Mouse (Mus musculus): ENCODE data around the gene Tex45. TPM values are rescaled to one million over a fixed set of nuclear protein-coding genes. Genes with fewer than 3 reads are reported as not detected.

Tex45 gene
- polyA plus RNA-seq, 1 experiment from 2014 or later = not detected

DNA sequence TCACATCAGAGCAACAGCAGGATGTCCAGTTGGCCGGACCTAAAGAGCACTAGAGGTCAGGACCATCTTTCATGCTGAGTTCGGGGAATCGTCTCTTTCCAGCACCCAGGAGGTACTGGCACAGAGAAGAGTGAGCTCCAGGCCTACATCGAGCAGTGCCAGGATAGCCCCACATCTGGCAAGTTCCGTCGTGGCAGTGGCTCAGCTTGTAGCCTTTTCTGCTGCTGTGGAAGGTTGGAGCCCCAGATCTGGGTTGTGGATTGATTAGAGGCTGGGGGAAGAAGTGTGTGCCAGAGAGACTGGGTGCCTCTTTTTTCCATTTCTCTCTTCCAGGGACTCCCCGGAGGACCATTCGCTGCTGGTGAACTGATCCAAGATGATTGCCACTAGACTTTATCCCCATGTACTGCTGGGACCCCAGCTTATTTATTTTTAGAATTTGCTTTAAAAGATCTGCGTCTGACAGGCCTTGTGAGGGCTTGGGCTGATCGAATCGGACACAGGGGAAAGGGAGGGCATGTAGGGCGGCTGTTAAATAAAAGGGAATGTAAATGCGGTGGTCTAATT is 44.1 kb downstream of the Tex45 start:
- Histone ChIP-seq H3K27me3 (ENCODE audit: insufficient read depth, low read length) (no peaks in the 10 kb centered on the region), H3K36me3 (ENCODE audit: insufficient read depth) (peaks cover 30% of the 10 kb centered on the region), H3K4me3 (ENCODE audit: low read depth, low read length) (peak overlapping the region; percentile 62), H3K27ac (ENCODE audit: low read depth) (no peak overlapping the region), H3K9ac (no peak overlapping the region; the same call in 1 of the 2 replicates), H3K9me3 (ENCODE audit: low read depth, low read length) (no peaks in the 10 kb centered on the region), H3K4me2 (peak overlapping the region; percentile 91), H3K4me1 (ENCODE audit: insufficient read depth) (no peaks in the 10 kb centered on the region)
- ATAC-seq (ENCODE audit: insufficient read depth) (no peak), DNase-seq (no peak)
- no peak for TF ChIP-seq CTCF (IDR thresholded peaks at IDR 0.05; ENCODE audit: low read depth)
- WGBS = 35% methylated on average over 13 of the region's 13 CpGs

DNA sequence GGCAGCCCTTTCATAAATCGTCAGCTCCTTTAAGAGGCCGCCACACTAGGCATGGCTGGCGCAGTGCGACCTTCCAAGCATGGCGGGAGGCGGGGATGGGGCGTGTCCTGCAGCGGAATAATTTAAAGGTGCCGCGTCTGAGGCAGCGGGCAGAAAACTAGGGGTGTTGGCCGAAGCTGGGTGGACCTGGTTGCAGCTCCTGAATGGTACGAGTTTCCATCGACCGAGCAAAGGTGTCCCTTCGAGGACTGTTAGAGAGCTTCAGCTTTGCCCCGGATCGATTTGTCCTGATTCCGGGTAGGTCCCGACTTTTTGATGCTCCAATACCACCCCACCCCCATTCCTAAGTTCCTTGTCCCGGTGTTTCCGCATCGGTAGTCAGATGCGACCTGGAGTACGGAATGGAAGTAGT is 44.6 kb downstream of the Tex45 start, which contains the start of gene Pnpla6:
Gene Pnpla6, plus strand, starts transcription at position 125 of the 412 bp plus-strand sequence.
- under 1% methylated on average over 25 of the region's 25 CpGs for WGBS
- H3K9me3 ChIP-seq (ENCODE audit: low read depth, low read length) = no peaks in the 10 kb centered on the region
- H3K27me3 ChIP-seq (ENCODE audit: insufficient read depth, low read length) = no peaks in the 10 kb centered on the region
- H3K9ac ChIP-seq = peak within 1 kb of the TSS; percentile 61
- peaks cover 29% of the 10 kb centered on the region for H3K36me3 ChIP-seq (ENCODE audit: insufficient read depth)
- peak within 1 kb of the TSS; percentile 47 for H3K27ac ChIP-seq (ENCODE audit: low read depth)
- H3K4me2 ChIP-seq = peak within 1 kb of the TSS; percentile 91
- ATAC-seq (ENCODE audit: insufficient read depth) = peak; percentile 71
- peak; percentile 92 for DNase-seq
- TF ChIP-seq CTCF (IDR thresholded peaks at IDR 0.05; ENCODE audit: low read depth) = no peak
- no peaks in the 10 kb centered on the region for H3K4me1 ChIP-seq (ENCODE audit: insufficient read depth)
- peak within 1 kb of the TSS; percentile 62 for H3K4me3 ChIP-seq (ENCODE audit: low read depth, low read length)

DNA sequence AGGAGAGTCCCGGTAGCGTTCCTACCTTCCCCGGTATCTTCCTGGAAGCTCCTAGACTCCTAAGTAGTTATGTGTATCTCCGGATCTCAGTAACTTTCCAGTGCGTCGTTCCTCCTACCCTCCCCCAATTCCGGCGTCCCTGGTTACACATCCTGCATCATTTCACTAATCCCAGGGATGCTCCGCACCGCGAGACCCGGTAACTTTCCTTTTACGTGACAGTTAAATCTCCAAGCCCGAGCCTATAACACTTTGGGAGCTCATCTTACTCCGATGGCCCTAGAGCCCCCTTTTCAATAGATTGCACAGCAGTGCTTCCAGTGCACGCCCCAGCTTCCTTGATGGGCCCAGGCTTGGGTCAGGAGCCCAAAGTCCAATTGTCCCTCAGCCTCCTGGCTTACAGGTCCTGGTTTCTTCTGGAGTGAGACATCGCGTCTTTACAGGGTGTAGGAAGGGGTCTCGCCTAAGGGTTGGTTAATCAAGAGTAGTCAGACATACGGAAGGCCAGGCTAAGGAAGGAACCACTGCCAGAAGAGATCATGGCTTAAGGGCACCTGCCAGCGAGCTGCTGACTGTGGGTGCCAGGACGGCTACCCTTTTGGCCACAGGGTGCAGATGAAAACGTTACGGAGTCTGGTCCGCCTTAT is 45.2 kb downstream of the Tex45 start:
- H3K4me2 ChIP-seq = peak overlapping the region; percentile 91
- DNase-seq (peak; percentile 62), ATAC-seq (ENCODE audit: insufficient read depth) (peak; percentile 35)
- H3K27me3 ChIP-seq (ENCODE audit: insufficient read depth, low read length) = no peaks in the 10 kb centered on the region
- H3K4me3 ChIP-seq (ENCODE audit: low read depth, low read length) = peak overlapping the region; percentile 62
- H3K9ac ChIP-seq = peak overlapping the region; percentile 61
- WGBS = under 1% methylated on average over 25 of the region's 25 CpGs
- H3K4me1 ChIP-seq (ENCODE audit: insufficient read depth) = no peaks in the 10 kb centered on the region
- no peak for TF ChIP-seq CTCF (IDR thresholded peaks at IDR 0.05; ENCODE audit: low read depth)
- peak overlapping the region; percentile 47 for H3K27ac ChIP-seq (ENCODE audit: low read depth)
- H3K9me3 ChIP-seq (ENCODE audit: low read depth, low read length) = no peaks in the 10 kb centered on the region
- H3K36me3 ChIP-seq (ENCODE audit: insufficient read depth) = peaks cover 22% of the 10 kb centered on the region

DNA sequence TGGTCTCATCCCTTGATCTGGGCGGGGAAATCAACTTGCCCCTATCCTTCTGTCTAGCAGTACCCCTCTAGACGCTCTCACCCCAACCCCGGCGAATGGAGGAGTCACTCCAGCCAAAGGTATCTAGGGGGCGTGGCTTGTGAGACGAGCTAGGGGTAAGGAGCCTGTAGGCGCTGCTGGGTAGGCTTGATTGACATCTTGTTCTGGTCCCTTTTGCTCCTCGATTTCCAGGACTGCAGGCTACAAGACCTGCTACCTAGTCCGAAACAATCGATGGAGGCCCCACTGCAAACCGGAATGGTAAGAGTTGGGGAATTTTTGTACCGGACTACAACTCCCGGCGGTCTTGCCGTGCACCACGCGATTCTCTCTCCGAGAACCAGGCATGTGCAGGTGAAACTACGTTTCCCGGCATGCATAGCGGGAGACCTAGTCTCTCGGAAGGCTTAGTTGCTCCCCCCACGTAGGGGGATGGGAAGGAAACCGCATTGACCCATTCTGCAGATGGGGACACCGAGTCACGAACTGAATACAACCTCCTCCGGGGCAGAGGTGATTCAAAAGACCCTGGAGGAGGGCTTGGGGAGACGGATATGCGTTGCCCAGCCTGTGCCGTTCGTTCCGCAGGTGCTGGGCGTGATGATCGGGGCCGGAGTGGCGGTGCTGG is 45.9 kb downstream of the Tex45 start:
- under 1% methylated on average over 36 of the region's 36 CpGs for WGBS
- DNase-seq (peak; percentile 96), ATAC-seq (ENCODE audit: insufficient read depth) (peak; percentile 88)
- Histone ChIP-seq H3K4me1 (ENCODE audit: insufficient read depth) (no peaks in the 10 kb centered on the region), H3K36me3 (ENCODE audit: insufficient read depth) (peaks cover 20% of the 10 kb centered on the region), H3K27me3 (ENCODE audit: insufficient read depth, low read length) (no peaks in the 10 kb centered on the region), H3K4me3 (ENCODE audit: low read depth, low read length) (peak overlapping the region; percentile 62), H3K27ac (ENCODE audit: low read depth) (peak overlapping the region; percentile 47), H3K9me3 (ENCODE audit: low read depth, low read length) (no peaks in the 10 kb centered on the region), H3K9ac (peak overlapping the region; percentile 61), H3K4me2 (peak overlapping the region; percentile 91)
- no peak for TF ChIP-seq CTCF (IDR thresholded peaks at IDR 0.05; ENCODE audit: low read depth)

DNA sequence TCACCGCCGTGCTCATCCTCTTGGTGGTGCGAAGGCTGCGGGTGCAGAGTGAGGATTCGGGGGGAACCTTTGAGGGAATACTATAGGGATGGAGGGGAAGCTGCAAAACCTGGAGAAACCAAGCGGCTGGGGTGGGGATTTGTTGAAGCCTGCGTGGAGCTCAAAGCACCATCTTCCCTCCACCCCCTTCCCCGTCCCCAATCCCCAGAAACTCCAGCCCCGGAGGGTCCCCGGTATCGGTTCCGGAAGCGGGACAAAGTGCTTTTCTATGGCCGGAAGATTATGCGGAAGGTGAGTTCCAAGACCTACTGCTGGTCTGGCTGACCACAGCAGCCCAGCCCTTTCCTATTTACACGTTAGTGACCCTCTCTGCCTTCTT is 46.4 kb downstream of the Tex45 start:
- Histone ChIP-seq H3K4me2 (peak overlapping the region; percentile 91), H3K27me3 (ENCODE audit: insufficient read depth, low read length) (no peaks in the 10 kb centered on the region), H3K4me1 (ENCODE audit: insufficient read depth) (no peaks in the 10 kb centered on the region), H3K27ac (ENCODE audit: low read depth) (peak overlapping the region; percentile 27; the same call in 1 of the 2 replicates), H3K36me3 (ENCODE audit: insufficient read depth) (peaks cover 23% of the 10 kb centered on the region), H3K9me3 (ENCODE audit: low read depth, low read length) (no peaks in the 10 kb centered on the region), H3K4me3 (ENCODE audit: low read depth, low read length) (peak overlapping the region; percentile 62), H3K9ac (peak overlapping the region; percentile 61)
- DNase-seq (peak; percentile 42), ATAC-seq (ENCODE audit: insufficient read depth) (no peak; the same call in 1 of the 2 replicates)
- 11% methylated on average over 16 of the region's 16 CpGs for WGBS
- TF ChIP-seq CTCF (IDR thresholded peaks at IDR 0.05; ENCODE audit: low read depth) = no peak

DNA sequence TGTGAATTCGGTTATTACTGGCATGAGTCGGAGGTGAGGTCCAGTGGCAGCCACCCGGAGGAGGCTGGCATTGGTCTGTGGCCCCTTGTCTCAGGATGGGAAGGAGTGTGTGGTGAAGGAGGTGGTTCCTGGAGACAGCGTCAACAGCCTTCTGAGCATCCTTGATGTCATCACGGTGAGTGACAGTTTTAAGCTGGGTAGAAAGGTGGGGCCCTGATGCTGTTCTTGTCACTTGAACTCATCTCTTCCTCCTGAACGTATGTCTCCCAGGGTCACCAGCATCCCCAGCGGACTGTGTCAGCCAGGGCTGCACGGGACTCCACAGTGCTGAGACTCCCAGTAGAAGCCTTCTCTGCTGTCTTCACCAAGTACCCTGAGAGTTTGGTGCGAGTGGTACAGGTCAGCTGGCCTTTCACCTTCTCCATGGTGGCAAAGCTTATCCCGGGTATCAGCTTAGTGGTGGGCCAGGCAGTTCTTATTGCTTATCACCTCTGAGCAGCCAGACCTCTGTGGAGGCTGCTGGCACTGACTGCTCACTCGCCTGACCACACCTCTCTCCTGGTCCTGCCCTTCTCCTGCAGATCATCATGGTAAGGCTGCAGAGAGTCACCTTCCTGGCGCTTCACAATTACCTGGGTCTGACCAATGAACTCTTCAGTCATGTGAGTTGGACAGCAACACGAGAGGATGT is 51.5 kb downstream of the Tex45 start:
- H3K4me3 ChIP-seq (ENCODE audit: low read depth, low read length) = no peak overlapping the region
- ATAC-seq (ENCODE audit: insufficient read depth) = no peak
- no peaks in the 10 kb centered on the region for H3K27me3 ChIP-seq (ENCODE audit: insufficient read depth, low read length)
- no peak for TF ChIP-seq CTCF (IDR thresholded peaks at IDR 0.05; ENCODE audit: low read depth)
- no peak for DNase-seq
- H3K9ac ChIP-seq = no peak overlapping the region
- H3K4me2 ChIP-seq = no peak overlapping the region
- H3K27ac ChIP-seq (ENCODE audit: low read depth) = no peak overlapping the region
- 86% methylated on average over 13 of the region's 13 CpGs for WGBS
- no peaks in the 10 kb centered on the region for H3K9me3 ChIP-seq (ENCODE audit: low read depth, low read length)
- no peaks in the 10 kb centered on the region for H3K4me1 ChIP-seq (ENCODE audit: insufficient read depth)
- peaks cover 46% of the 10 kb centered on the region for H3K36me3 ChIP-seq (ENCODE audit: insufficient read depth)
